Mouse (Mus musculus) cerebellum, adult 18-20 months (tissue): ENCODE data around the gene Prpf19.
A peak's percentile ranks its signal among the peaks of the same experiment; 100 is the strongest.

Experiments
- DNase-seq, 2 experiments: peaks; one replicate each; pipeline ENCODE4 v3.0.0; 2021

The Prpf19 gene

DNA sequence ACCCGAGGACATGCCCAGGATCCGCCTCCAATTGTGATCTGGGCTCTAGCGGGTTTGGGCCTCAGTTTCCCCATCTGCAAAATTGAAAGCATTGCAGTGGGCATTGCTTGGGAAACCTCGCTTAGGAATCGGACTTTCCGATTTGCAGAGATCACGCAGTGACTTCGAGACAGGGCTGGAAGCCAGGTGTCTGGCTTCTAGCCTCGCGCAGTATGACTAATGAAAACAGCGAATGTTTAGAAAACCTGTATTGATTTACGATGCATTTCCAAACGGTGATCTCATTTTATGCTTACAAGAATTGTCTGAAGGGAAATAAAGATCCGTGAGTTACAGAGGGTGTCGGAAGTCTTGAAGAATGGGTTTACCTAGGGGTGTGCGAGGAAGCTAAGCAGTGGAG is 677 bp downstream of the Prpf19 start:
- peak in 1 of 2 experiments; percentile 32 for DNase-seq

GRCm38 (mm10) chr19:10896849-10897248 is 1.8 kb downstream of the Prpf19 start:
- no peak for DNase-seq

DNA sequence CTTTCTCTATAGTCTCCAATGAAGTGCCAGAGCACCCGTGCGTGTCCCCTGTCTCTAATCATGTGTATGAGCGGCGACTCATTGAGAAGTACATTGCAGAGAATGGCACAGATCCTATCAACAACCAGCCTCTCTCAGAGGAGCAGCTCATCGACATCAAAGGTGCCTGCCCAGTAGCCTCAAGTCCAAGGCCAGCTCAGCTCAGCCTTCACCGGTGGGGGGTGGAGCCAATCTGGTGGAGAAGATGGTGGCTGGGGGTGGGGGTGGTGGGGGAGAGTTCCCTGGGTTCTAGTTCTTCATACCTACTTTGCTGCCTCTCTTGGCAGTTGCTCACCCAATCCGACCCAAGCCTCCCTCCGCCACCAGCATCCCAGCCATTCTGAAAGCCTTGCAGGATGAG is 2.5 kb downstream of the Prpf19 start:
- no peak for DNase-seq

DNA sequence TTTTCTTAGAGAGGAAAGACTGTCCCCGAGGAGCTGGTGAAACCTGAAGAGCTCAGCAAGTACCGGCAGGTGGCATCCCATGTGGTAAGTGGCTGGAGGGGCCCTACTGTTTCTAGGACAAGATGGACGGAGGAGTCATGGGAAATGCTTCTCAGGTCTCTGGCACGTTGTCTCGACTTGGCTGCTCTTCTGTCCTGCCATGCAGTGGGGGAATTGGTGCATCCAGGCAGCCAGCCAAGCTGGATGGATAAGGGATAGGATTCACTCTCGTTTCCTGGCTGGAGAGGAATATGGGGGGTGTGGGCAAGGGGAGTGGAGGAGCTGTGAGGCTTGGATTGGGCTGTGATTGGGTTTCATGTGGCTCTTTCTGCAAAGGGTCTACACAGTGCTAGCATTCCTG is 5.3 kb downstream of the Prpf19 start:
- DNase-seq: no peak

DNA sequence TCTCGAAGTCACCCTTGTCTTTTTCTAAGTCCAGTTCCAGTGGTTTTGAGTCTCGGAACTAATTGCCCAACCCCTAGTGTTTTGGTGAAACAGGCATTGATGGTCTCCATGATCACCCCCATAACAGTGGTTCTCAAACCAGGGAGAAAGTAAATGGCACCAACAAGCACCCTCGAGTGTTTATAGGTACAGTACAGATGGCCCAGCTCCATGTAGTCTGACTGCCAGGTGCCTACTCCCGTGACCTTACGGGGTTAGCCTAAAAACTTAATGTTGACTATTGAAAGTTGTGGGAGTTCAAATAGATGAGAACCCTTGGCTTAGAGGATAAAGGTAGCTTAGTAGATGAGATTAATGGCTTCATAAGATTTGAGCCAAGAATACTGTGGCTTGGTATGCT is 6.0 kb downstream of the Prpf19 start:
- no peak for DNase-seq

DNA sequence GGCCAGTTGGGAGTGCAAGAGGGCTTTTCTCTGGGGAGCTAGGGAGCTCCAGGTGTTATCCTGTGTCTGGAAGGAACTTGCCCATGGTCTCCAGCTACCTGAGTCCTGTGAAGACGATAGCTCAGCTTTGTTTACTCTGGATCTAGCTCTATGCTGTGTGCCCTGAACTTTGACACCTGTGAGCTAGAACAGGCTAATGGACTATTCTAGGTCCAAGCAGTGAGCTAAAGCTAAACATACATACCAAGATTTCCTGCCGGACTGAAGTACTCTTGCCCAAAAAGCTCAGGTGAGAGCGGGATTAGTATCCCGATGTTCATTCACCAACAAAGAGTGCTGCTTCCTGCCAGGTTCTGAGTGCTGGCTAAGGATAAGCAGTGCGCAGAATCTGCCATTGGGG is 9.5 kb downstream of the Prpf19 start:
- no peak for DNase-seq

DNA sequence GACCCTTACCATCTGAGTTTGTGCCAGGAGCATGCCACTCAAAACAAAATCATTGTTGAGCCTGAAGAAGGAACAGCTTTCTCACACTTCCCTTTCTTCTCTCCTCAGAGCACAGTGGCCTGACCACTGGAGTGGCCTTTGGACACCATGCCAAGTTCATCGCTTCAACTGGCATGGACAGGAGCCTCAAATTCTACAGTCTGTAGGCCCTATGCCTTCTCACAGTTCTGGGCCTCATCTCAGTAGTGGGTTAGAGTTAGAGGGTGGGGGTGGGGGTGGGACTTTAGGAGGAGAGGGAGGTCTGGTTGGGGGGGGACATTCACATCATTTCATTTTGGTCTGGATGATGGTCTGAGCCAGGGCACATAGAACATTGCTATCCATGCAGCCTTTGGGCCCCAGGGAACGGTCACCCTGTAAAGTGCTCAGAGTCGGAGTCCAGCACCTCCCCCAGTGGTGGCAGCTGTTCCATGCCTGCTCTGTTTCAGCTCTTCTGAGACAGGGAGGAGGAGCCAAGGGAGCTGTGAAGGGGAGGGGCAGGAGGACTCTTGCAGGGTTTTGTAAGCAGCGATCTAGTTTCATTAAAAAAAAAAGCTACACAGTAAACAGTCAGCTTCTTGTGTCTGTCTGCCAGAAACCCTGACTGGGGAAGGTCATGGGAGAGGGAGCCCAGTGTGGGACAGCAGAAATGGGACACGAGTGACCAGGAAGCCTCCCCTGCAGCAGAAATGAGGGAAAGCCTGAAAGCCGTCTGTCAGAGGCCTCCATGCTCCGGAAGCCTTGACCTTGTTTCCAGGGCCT is 10.1 kb downstream of the Prpf19 start:
- DNase-seq: peak in 1 of 2 experiments; percentile 52

DNA sequence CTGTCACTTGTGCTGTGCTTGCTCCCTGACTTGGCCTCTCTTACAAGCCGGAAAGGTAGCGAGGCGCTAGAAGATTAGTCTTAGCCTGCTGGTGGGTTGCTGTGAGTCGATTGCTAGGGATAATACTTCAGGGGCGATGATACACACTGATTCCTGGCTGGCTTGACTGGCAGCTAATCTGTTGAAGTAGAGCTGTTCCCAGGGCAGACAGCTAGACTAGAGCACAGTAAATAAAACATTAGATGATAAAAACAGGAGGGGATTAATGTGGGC is 10.6 kb downstream of the Prpf19 start:
- no peak for DNase-seq

GRCm38 (mm10) chr19:10907891-10908290 is 12.9 kb downstream of the Prpf19 start:
- peak; percentile 54 to 67 for DNase-seq

- DNase-seq: no peak
These were observed 14.2 kb downstream of the Prpf19 start for GRCm38 (mm10) chr19:10909087-10909721.

DNA sequence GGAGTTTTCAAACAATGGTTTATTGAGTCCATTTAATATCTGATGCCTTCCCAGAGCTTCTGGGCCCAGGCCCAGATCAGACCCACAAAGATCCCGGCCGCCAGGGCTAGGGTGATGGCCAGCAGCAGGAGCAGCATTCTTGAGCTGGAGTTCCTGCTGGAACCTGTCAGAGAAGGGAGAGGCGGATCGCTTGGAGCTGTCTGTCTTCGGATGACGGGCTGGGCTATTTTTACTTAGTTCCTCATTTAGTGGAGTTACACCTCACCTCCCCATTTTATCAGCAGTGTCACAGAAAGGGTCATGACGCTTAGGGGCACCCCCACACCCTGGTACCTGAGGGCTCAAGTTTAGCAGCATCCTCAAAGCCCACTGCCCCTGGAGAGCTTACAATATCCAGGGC is 19.3 kb downstream of the Prpf19 start:
- no peak for DNase-seq

DNA sequence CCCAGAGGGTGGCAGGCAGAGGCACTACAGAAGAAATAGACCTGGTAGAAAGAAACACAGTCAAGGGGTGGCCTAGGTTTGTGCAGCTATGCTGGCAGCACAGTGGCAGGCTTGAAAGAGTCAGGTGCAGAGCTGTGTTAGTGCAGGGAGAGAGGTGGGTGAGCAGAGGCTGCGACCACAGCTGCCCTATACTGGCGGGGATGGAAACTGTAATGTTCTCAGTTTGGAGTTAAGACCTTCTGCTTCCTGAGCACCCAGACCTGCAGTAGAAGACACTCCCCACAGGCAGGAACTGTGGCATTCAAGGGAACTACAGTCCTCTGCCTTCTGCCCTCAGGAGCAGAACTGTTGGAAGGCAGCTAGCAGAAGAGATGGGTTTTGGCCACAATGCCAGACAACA is 19.8 kb downstream of the Prpf19 start:
- no peak for DNase-seq

- no peak for DNase-seq
These were observed 21.5 kb downstream of the Prpf19 start for GRCm38 (mm10) chr19:10916506-10916905.

- no peak for DNase-seq
These were observed 23.4 kb downstream of the Prpf19 start for GRCm38 (mm10) chr19:10918321-10918991.

DNA sequence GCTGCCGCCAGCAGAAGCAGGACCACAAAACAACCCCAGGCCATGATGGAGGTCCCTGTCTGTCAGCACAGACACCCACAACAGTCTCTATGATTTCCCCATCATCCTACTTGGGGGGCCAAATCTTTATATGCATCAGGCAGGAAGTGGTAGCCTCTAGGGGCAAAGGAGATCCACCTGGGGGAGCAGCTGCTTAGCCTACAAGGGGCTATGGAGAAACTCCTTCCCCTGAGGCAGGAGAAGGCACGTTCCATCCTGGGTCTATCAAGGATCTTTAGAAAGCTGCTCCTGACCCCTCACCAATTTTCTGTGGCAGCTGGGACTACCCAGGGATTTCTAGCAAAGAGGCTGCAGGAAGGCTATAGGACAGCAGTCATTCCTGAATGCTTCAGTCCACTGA is 25.5 kb downstream of the Prpf19 start, which contains the start of gene Zp1:
TSS of gene Zp1 (minus strand) at position 101 of the 400 bp plus-strand sequence.
- DNase-seq: no peak

GRCm38 (mm10) chr19:10921058-10921457 is 26.0 kb downstream of the Prpf19 start:
- no peak for DNase-seq

- DNase-seq: no peak
These were observed 29.2 kb downstream of the Prpf19 start for GRCm38 (mm10) chr19:10924220-10924619.

GRCm38 (mm10) chr19:10926123-10926621 is 31.1 kb downstream of the Prpf19 start:
- no peak for DNase-seq

GRCm38 (mm10) chr19:10926666-10927065 is 31.6 kb downstream of the Prpf19 start:
- no peak for DNase-seq

DNA sequence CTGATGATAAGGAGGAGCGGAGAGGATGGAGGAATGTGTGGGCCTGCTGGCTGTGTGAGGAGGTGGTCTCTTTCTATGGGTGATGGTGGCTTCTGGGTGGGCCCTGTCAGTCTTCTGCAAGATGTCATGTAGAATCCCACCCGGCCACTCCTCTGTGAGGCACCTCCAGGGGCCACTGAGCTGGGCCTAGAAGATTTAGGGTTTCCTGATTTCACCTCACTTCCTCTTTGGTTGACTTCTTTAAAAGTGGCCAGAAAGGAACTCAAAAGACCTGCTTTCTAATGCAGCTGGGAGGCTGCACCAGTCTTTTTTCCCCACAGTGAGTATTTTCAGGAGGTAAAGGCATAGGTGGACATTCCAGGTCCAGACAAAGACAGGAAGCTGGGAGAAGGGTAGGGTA is 35.6 kb downstream of the Prpf19 start:
- no peak for DNase-seq

DNA sequence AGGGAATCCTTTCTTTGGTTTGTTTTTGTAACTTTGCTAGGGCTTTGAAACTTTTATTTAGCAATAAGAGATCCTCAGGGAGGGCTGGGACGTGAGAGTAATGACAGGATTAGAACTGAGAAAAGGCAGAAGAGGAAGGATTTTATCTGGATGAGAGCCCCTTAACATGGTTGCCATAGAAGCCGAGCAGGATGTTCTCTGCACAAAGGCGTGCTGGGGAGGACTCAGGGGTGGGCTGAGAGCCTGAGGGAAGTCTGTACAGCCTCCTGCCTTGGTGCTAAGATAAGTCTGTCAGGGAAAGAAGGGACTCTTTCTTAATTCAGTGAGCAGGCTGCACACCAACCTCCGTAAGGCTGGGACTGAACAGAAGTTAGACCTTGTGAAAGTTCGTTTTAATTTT is 40.0 kb downstream of the Prpf19 start:
- no peak for DNase-seq

DNA sequence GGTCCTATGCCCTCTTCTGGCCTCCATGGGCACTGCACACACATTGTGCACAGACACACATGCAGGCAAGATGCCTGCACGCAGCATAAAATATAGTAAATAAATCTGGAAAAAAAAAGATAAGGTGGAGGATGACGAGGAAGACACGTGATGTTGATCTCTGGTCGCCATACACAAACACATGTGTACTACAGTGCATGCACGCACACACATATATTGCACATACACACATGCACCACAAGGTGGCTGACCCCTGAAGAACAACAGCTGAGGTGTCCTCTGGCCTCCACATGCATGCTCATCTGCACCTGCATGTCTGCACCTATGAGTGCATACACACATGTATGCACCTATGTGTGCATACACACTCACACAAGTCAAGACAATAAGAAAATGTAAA is 41.0 kb downstream of the Prpf19 start:
- no peak for DNase-seq

- DNase-seq: no peak
These were observed 42.1 kb downstream of the Prpf19 start, which contains the start of gene Ptgdr2 for GRCm38 (mm10) chr19:10937110-10937563. TSS of gene Ptgdr2 (plus strand) at chr19:10937160.

GRCm38 (mm10) chr19:10938771-10939170 is 43.7 kb downstream of the Prpf19 start:
- DNase-seq: no peak
